Mouse (Mus musculus): ENCODE results near the gene Tpcn2.

Gene Tpcn2

DNA sequence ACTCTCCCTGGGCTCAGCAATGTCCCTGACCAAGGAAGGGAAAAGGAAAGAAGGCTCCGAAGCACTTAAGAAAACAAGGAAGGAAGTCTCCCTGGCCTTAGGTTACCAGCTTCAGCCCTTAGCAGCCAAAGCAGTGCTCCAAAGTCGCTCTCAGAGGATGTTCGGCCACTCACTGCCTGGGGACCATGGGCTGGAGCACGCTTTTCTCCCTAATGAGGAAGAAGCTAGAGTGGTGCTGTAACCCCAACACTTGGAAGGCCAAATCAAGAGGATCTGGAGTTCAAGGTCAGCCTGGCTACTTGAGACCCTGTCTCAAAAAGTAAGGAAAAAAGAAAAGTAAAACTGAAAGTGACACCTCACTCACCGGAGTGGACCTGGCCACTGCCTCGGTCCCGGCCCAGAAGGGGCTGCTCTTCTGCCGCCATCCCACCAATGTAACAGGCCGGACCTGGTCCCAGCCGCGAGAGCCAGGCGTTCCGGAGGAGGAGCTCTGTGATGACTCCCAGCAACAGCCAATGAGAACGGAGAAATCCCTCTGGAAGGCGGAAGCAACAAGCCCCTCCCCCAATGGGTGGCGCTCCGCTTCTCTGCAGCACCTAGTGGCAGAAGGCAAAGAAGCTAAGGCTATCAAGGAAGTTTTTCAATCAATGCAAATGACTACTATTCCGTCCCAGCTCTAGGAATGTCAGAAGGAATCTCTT is at the start of gene Tpcn2:
Gene Tpcn2 (minus strand): TSS at position 525 of the 701 bp plus-strand sequence.
- DNase-seq: peak; percentile 84 to 85

- DNase-seq: no peak
These were observed 48.7 kb upstream of the Tpcn2 start for GRCm38 (mm10) chr7:145332376-145333041.

- DNase-seq: no peak
These were observed 46.8 kb upstream of the Tpcn2 start for GRCm38 (mm10) chr7:145330641-145331040.

GRCm38 (mm10) chr7:145329982-145330381 is 46.2 kb upstream of the Tpcn2 start:
- DNase-seq: no peak

DNA sequence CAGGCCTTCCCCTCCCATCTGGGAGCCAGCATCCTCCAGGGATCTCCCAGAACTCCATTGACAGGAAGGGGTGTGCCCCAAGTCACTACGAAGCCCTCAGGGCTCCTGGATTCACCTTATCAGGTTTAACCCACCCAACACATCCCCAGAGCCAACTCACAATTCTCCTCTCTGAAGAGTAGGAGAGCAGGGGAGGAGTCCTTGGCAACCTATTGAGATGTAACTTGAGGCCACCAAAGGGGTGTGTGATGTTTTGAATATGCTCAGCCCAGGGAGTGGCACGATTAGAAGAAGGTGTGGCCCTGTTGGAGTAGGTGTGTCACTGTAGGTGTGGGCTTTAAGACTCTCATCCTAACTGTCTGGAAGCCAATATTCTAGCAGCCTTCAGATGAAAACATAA is 41.9 kb upstream of the Tpcn2 start:
- no peak for DNase-seq

- DNase-seq: no peak
These were observed 39.8 kb upstream of the Tpcn2 start for GRCm38 (mm10) chr7:145323607-145324006.

- no peak for DNase-seq
These were observed 35.7 kb upstream of the Tpcn2 start for GRCm38 (mm10) chr7:145319481-145319880.

GRCm38 (mm10) chr7:145317522-145317921 is 33.7 kb upstream of the Tpcn2 start:
- no peak for DNase-seq

DNA sequence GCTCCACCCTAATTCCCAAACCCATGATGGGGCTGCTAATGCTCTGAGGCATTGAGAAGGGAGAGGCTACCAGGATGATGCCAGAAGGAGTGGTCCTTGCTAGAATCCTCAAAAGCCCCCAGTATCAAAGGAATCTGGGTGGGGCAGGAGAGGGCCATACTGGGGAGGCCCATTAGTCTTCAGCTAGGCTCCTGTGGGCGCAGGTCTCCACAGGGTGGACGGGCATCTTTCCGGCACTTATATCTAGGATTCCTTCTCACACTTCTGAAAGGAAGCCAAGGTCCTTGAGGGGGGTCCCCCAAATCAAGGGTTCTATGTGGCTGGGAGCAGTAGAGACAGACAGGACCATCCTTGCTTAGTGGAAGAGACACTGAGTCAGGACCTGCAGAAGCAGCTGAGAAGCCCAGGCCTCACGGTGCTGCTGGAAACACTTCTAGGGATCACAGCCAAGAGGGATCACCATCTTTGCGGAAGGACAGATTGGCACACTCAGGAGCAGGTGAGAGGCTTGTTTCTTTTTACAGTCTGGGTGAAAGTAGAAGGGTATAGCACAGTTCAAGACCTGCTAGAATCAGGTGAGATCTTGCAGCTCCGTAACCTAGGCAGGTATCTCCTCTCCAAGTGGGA is 31.1 kb upstream of the Tpcn2 start, which contains the start of gene Mrgprd:
Gene Mrgprd (plus strand): TSS at position 51 of the 627 bp plus-strand sequence.
- DNase-seq: no peak

DNA sequence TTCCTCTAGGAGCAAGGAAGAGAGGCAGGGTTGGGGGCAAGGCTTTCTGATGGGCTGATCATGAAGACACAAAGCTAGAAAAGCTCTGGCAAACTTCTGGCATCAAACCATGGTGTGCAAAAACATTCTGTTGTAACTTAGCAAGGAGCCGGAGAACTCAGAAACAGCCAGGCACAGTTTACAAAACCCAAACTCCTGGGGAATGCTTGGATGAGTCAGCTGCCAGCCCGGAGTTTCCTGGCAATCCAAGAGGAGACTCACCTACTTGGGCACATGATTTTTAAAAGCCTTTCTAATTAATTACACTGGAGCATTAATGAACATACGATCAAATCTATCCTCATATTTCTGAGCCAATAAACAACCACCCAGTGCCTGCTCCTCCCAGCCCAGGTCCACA is 28.3 kb upstream of the Tpcn2 start:
- DNase-seq: no peak

GRCm38 (mm10) chr7:145310526-145310925 is 26.7 kb upstream of the Tpcn2 start:
- DNase-seq: no peak

DNA sequence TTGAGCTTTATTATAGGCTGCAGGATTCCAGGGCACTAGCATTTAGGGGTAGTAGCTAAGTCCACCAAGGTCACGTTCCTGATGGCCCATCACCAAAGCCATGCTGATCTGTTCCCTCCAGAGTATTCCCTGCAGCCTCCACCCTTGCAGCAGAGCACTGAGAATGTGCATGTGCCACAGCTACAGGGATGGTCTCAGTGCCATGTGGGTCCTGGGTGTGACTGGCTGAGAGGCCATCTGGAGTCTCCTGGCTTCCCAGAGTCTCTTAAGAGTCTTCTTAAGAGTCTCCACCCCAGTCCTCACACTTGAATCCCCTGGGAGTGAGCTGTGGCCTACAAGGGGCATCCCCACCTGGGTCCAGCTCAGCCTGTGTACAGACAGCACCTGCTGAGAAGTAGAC is 26.1 kb upstream of the Tpcn2 start:
- DNase-seq: no peak

DNA sequence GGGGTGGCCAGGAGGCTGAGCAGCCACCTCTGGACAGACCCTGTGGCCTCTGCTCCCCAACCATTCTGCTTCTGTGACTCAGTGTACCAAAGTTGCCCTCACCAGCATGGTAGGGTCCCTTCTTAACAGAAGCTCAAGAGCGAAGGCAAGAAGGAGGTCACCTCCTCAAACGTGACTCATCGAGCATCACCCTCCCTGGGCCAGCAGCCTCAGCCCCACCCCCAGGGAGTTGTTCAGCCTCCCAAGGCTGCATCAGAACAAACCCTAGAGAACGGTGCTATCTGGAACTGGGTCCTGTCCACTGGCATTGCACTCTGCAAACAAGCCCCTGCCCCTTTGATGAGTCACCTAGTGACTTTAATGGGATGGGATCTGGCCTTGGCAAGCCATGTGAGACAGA is 25.1 kb upstream of the Tpcn2 start:
- no peak for DNase-seq

DNA sequence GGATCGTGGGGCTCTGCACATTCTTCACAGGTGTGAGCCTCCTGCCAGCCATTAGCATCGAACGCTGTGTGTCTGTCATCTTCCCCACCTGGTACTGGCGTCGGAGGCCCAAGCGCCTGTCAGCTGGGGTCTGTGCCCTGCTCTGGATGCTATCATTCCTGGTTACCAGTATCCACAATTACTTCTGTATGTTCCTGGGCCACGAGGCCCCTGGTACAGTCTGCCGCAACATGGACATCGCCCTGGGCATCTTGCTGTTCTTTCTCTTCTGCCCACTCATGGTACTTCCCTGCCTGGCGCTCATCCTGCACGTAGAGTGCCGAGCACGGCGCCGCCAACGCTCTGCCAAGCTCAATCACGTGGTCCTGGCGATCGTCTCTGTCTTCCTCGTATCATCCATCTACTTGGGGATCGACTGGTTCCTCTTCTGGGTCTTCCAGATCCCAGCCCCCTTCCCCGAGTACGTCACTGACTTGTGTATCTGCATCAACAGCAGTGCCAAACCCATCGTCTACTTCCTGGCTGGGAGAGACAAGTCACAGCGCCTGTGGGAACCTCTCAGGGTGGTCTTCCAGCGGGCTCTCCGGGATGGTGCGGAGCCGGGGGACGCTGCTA is 24.4 kb upstream of the Tpcn2 start:
- no peak for DNase-seq

- no peak for DNase-seq
These were observed 23.8 kb upstream of the Tpcn2 start for GRCm38 (mm10) chr7:145307636-145308035.

DNA sequence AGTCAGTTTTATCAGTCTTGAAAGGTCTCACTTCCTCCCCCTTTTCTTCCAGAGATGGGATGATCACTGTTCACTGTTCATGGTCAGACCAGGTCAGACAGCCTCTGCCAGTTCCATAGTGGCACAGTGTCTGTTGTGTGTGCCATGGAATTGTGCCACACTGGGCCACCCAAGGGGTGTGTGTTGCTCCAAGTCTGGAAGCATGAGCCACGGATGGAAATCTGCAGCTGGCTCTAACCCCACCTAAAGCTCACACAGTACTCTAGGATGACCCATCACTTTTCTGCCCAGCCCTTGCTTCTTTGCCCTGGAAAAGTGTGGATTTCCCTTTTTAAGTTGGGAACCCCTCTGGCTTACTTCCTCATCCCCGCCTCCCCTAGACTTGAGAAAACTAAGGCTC is 20.3 kb upstream of the Tpcn2 start:
- DNase-seq: no peak

- DNase-seq: no peak
These were observed 18.9 kb upstream of the Tpcn2 start for GRCm38 (mm10) chr7:145302488-145303285.

DNA sequence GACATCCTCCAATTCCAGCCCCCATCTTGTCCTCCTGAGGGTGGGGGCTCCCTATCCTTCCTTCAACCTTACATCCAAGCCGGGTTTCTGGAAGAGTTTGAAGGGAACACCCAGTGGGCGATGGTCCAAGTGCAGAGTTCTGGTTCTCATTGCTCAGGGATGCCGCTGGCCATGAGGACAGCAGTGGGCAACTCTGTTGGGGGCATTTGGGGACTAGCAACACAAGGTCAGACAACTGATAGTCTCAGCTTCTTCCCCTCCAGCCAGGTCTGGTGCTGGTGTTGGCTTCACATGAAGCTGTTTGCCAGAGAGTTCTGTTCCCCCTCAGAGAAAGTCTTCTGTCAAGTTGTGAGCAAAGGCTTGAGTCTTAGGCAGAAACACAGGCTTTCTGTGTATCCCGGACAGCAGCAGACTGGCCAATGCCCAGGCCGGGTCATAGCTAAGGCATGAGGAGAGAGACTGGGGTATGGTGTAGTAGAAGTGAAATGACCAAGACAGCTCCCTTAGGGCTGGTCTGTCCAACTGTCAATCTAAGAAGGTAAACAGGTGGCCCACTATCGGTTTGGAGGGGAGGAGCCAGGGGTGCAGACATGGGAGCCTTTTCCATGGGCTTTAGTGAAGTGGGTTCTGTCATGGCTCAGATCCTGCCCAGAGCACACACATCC is 17.7 kb upstream of the Tpcn2 start:
- no peak for DNase-seq

DNA sequence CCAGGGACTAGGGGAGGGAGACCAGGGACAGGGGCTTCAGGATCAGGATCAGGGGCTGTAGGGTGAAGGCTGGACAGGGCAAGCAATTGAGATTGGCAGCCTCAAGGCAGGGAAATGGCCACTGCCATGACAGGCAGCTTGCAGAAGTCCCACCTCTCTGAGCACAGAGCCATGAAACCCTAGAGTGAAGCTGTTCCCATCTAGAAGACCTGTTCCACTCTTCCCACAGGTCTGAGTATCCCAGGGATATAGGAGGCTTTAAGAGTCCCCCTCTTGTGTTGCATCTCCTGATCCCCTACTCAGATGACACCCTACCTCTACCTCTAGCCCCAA is 17.2 kb upstream of the Tpcn2 start:
- DNase-seq: no peak

GRCm38 (mm10) chr7:145300321-145301007 is 16.7 kb upstream of the Tpcn2 start, which contains the start of gene Mrgprf:
Mrgprf (plus strand) TSS chr7:145300828.
- no peak for DNase-seq

DNA sequence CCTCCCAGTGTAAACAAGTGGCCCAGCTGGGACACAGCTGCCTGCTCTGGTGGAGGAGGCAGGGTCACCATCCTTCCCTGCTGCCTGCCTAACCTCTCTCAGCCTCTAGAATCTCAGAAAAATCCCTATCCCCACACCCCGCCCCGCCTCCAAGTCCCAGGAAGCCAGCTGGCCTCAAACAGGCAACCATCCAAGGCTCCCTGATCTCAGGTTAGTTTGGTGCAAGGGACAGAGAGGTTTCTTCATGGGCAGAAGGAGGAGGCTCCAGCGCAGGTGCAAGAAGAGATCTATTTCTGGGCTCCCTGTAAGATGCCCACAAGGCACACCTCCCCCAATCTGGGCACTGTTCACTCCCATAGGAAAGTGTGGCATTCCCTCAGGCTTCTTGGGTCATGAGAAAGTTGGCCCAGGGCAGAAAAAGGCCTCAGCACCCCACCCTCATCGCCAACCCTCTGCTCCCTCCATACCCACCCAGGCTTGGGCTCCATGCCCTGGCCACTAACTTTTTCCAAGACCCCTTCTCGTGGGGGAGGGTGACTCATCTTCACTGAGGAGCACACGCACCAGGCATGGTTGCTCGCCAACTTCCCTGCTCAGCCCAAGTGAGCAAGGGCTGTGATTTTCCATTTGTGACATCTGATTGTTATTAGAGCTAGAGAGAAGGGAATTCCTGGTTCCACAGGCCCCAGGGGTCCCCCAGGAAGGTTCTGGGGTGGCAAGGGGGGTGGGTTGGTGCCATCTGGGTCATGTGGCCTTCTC is 15.9 kb upstream of the Tpcn2 start:
- DNase-seq: no peak
